Mouse (Mus musculus) MEL-GATA-1-ER (cell line): Measurements from ENCODE around the gene Dhfr.
"Not testable (repeated sequence)": the region's sequence is repeated elsewhere in the genome, so short reads cannot be mapped to it uniquely, and the experiment has no call there.

Experiments
- DNase-seq: peaks from one replicate; pipeline ENCODE4 v3.0.0-alpha.2; 2012; ENCODE audit warnings: low read depth; ENCODE audit errors: extremely low read depth

The Dhfr gene

DNA sequence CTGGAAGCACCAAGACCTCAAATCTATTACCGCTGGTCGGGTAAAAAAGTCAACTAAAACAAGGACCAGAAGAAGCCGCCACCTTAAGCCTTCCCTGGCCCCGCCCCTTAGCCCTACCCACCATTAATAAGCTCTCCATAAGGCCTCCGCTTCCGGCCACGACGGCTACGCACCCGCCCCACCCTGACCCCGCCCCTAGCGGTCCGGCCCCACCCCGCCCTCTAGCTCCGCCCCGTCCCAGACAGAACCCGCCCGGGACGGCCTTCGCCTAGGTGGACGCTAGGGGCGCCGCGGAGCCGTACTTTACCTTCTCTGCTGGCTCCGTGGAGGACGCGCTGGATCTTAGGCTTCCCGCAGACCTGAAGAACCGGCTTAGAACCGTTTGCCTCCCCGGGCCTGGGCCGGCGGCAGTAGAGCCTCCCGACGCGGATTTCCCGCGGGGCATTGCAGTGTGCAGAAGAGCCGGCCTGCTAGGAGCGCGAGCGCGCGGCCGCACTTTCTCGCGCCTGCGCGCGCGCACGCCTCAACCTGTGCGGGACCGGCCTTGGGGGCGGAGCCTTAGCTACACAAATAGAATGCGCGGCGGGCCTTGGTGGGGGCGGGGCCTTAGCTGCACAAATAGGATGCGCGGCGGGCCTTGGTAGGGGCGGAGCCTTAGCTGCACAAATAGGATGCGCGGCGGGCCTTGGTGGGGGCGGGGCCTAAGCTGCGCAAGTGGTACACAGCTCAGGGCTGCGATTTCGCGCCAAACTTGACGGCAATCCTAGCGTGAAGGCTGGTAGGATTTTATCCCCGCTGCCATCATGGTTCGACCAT lies at the start of gene Dhfr, which contains the start of gene Msh3:
Gene Dhfr (plus strand): TSS at position 271 of the 816 bp plus-strand sequence.
Gene Msh3 (minus strand): TSS at position 548 of the 816 bp plus-strand sequence.
- DNase-seq = peak; percentile 84

DNA sequence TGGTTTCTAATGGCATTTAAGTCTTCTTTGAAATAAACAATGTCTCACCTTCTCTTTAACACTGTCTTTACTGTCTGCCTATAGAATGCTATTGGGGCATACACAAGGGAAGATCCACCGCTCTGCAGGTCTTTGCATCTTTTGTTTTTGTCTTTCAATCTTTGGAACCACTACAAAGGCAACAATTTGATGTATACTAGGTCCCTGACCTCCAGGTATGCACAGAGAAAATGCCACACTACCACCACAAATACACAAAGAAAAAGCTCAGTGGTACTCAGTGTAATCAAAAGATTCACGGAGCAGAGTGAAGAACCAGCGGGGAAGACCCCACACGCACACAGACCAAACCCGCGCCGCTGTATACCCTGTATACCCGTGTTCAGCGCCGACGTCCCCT lies 48.8 kb upstream of the Dhfr start, which contains the start of gene Gm20379:
Gene Gm20379 (plus strand): TSS at position 301 of the 400 bp plus-strand sequence.
- no peak for DNase-seq

DNA sequence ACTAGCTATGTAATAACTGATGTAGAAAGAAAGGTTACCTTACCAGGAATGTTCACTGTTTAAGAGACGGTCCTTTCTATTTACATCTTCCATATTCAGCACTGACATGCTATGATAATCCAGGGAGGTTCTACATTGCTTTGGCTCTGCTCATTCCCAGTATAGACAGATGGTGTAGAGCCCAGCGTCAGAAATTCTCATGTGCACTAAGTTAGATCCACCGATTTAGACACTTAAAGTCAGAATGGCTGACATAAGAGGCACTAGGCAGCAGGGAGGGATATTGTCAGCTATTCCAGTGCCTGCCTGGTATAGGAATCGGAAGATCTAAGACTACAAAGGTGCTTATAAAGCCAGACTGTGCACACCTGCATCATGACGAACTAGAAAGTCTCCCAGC lies 39.9 kb upstream of the Dhfr start:
- no peak for DNase-seq

DNA sequence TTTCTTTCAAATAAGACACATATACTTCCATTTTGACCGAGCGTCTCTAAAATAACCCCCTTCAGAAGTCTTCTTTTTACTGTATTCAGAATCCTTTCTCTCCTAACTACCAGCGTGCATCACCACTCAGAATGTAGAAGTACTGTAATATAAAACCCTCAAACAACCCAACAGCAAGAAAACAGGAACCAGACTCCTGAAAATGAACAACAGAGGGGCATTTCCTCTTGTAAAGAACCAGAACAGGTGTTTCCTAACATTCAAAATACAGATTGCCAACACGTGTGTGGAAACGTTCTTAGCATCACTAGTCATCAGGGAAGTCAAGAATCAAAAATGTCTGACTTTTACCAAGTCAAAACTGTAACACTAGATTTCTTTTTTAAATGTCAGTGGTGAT lies 33.8 kb upstream of the Dhfr start:
- no peak for DNase-seq

DNA sequence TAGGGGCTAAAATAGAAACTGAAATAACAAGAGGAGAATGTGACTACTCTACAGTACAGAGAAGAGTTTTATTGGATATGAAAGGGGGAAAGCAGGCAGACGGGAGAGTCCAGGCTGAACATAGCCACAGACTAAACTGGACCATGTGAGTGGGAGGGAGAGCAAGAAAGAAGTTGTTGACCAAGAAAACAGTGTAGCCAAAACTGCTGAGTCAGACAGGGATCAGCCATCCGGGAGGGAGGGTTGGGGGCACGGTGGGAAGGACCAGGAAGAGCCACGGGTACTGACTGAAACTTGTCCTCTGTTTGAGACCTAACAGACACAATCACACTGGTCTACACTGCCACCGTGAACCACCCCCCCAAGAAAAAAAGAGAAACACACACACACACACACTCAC lies 28.5 kb upstream of the Dhfr start:
- no peak for DNase-seq

DNA sequence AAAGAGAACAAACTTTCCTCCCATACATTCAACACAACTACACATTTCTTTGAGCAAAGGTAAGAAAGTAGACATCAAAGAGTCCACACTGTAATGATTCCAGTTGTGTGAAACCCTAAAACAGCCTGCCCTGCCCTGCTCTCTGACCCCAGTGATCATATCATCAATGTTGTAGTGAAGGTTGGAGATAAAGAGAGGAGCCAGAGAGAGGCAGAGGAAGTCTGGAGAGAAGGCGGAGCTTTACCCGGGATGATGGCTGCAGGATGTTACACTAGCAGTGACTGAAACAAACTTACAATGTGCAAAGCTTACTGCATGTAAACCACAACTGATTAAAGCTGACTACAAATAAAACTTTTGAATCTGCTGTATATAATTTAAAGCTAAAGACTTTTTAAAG lies 26.5 kb upstream of the Dhfr start:
- DNase-seq = no peak

DNA sequence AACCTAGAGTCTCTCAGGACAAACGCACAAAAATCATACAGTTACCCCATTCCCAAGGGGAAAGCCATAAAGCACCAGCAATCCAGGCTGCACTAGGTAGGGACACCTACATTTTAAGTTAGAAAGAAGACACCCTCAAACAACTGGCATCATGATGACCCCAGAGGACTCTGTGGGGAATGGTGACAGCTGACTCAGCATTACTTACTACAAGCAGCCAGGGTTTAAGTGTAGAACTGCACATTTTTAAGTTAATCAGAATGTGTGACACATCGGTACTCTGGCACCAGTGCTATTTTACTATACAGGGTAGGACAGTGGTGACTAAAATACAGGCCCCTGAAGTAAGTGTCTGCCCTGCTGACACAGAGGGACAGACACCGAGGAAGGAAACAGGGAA lies 23.9 kb upstream of the Dhfr start:
- no peak for DNase-seq

DNA sequence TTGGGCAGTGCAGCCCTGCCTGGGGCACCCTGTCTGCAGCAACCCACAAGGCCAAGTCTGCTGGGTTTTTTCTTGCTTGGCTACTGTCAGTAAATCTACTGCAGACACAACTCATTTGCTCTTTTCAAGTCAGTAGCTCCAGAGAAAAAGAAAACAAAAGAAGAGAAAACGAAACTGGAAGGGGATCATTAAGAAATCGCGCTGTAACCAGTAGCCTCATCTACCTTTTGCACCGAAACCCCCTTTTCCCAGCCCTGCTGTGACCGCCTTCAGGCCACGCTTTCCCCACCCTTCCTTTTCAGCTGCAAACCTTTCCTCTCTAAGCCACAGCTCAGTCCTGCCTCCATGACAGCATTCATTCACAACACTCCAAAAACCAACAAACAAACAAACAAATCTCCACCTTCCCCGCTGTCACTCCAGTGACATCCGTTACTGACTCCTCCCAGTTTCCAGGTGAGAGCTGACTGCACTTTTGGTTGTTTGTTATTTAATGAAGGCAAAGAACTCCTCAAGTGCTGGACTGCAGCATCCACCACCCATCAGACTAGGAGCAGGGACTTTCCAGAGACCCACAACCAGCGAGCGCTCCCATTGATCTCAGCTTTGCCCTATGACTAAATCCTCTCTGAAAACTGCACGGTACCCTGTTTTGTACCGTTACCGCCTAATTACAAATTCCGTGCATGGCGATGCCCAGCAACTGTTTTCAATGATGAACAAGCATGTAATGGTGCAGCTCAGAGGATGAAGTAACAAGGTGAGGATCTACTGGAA lies 22.2 kb upstream of the Dhfr start:
- no peak for DNase-seq

DNA sequence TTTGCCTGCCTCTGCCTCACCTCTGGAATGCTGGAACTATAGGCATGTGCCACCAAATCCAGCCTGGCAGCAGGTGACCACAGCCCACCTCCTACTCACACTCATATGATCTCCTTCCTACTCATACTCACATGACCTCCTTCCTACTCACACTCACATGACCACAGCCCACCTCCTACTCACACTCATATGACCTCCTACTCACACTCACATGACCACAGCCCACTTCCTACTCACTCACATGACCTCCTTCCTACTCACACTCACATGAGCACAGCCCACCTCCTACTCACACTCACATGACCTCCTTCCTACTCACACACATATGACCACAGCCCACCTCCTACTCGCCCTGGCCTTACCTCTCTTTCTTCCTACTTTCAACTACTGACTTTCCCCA lies 17.7 kb upstream of the Dhfr start:
- DNase-seq = no peak

DNA sequence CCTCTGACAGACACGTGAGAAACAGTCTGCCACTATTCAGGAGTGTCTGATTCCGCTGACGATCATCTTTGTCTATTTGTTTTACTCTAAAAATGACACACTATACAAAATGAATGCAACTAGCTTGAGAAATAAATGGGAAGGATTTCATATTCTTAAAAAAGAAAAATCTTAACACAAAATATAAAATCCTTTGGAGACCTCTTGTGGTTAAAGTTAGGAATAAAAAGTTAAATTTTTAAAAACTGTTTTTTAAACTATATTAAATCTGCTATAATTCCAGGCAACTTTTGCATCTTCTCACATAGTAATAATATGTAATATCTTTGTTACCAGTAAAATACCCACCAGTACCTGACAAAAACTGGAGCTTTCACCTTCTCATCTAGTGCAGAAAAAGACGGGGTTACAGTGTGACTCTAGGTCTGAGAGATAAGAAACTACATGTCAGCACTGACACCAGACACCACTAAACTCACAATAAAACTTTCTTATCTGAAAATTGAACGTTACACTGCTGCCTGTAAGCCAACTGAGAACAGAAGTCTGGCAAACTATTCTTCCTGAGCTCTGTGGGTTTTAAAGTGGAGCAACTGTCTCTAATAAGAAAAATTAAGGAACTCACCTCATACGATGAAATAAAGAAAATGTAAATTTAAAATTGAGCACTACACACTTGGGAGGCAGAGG lies 16.6 kb upstream of the Dhfr start:
- peak; percentile 63 for DNase-seq

DNA sequence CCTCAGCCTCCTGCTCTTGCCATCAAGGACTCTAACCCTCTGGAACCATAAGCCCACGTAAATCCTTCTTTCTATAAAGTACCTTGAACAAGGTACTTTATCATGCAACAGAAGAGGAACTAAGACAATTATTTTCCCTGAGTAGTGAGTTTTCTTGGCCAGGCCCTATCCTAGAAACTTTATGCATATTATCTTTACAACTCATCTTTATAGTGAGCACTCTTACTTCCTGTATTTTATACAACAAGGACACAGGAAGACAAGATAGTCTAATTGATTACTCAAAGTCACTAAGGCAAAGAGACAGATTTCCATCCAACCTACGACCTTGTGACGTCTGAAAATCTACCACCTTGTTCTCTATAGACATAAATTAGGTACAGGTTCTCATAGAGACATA lies 14.7 kb upstream of the Dhfr start:
- no peak for DNase-seq

DNA sequence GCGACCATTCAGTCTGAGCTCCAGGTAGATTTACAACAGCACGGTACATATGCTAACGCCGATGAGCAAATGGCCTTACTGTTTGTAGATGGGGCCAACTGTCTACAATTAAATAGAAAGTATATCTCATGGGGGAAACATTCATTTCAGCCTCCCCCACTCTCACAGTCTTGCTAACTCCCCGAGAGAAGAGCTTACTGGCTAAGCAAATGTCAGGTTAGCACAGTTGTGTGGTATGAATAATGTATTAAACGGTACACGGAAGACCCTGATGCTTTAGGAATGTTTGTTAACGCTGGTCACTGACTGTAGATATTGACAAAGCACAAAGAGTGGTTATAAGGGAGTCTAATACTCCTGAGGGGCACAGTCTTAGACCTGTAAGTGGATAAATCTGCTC lies 10.5 kb upstream of the Dhfr start:
- DNase-seq = no peak

DNA sequence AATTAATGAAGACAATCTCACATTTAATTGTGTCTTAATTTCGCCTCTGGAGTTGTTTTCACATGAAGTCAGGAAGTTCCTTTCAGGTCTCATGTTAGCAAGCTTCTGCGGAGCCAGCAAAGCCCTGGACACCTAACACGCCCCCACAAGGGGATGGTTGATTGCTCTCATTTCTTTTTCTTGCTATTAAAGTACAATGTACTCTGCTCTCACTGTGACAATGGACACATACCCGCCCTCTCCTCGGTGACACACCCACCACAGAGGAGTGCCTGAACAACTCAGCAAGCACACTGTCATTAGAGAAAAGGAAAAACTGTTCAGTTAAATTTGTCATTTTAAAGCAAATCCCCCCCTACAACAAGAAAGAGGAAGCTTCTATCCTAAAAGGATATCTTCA lies 8.2 kb upstream of the Dhfr start:
- no peak for DNase-seq

DNA sequence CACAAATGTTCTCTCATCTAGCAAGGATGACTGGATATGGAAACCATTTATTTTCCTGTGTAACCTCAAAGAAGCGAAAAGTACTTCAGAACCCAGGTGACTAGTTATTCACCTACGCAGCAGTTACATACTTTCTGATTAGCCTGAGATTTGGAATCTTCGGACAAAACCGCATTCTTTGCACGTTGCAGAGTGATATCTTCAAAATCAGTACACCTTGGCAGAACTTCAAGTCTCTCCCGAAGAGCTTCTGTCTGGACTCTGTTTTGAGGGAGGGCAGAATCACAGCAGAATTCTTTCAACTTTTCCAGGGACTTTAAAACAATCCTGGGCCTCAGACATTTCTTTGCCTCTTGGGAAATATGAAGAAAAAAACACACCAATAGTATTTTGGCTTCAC lies 3.4 kb upstream of the Dhfr start:
- no peak for DNase-seq

DNA sequence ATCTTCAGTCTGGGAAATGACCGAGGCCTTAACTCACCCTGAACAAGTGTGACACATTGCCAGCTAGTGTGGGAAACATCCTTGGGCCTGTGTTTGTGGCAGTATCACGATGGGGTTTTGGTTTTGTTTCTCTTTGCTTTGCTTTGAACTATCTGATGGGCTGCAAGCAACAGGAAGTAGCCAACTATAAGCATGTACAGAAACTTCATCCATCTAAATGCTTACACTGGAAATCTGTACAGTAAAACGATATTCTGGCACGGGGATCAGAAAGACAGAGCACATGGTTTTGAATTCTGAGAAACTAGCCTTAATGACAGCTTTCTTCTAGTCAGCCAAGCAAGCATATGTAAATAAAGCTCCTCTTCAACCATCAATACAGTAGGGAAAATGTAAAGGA lies 570 bp upstream of the Dhfr start:
- DNase-seq = no peak

DNA sequence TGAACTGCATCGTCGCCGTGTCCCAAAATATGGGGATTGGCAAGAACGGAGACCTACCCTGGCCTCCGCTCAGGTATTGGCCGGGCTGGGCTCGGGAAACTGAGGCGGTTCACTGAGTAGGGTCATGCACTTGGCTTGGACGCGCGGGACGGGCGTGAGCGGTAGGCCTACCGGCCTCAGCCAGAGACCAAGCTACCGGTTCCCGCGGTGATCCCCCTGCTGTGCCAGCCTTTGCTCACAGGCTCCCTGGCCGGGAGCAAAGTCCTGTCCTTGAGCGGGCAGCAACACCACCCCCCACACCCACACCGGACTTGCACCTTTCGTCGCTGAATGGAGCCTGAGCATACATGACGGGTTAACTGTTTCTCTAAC lies 732 bp downstream of the Dhfr start:
- no peak for DNase-seq

DNA sequence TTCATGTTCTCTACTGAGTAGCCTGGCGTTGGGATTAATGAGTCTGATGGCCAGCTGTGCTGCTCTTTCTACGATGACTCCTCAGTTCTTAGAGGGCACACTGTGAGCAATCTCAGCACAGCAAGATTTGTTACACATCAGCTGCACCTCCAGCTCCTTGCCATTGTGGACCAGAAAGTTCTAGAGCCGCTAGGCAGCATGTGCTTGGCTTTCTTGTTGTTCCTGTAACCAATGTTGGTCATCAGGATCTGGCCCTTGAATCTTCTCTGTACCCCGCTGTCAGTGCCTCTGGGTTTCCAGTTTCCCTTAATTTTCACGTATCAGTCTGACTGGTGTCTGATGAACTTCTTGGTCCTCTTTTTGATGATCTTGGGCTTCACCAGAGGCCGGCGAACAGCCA lies 1.9 kb downstream of the Dhfr start:
- DNase-seq = no peak

DNA sequence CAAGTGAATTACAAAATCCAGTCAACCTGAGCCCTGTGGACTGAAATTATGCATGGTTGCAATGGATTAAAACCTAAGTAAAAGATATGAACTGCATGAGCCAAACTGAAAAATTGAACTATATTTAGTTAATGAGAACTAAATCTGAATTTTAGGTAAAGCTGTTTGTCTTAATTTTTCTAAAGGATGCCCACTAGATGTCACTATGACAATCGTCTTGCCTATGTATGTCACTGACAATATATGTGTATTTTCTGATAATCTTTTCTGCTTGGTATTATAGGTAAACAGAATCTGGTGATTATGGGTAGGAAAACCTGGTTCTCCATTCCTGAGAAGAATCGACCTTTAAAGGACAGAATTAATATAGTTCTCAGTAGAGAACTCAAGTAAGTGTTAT lies 3.1 kb downstream of the Dhfr start:
- DNase-seq = no peak

DNA sequence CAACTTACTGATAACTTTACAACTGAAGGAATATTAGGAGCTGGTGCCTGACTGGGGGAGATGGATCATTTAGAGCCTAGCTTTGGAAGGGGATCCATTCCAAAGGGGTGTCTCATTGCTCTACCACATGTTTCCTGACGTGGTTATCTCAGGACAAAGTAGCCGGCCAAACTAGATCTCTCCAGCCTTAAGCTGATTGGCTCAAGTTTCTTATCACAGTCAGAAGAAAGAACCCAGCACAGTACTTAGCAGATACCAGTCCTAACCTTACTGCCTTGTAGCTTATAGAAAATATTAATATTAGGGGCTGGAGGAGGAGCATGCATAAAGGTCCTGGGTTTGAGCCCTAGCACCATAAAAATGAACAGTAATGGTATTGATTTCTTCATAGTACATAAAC lies 7.1 kb downstream of the Dhfr start:
- no peak for DNase-seq

DNA sequence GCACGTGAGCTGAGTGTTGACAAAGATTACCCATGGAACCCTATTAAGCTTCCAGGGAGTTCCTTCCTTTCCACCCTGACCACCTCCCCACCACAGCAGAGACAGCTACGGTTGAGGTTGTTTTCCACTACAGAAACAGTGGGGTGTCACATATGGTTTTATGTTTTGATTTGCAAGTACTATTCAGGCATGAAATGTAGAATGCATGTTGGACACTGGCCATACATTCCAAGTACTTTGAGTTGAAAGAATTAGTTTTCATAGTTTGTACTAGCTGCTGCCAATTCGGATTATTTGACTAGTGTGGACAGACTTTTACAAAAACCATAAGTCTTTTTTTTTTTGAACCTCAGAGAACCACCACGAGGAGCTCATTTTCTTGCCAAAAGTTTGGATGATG lies 10.8 kb downstream of the Dhfr start:
- no peak for DNase-seq

DNA sequence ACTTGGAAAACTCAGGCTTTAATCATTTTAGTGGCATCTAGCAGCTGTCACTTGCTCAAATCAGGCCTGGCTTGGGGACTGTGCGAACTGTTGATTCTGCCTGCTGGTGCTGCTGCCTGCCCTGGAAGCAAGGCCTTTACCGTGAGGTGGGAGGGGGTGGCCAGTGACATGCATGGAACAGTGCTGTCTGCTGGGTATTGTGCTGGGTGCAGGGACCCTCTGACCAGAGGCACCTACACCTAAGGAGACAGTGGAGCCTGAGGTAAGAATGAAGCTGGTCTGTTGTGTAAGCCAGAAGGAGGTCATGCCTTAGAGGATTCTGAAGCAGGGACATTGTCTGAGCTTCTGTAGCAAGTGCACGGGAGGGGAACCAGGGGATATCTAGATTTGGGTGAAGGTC lies 16.3 kb downstream of the Dhfr start:
- no peak for DNase-seq

DNA sequence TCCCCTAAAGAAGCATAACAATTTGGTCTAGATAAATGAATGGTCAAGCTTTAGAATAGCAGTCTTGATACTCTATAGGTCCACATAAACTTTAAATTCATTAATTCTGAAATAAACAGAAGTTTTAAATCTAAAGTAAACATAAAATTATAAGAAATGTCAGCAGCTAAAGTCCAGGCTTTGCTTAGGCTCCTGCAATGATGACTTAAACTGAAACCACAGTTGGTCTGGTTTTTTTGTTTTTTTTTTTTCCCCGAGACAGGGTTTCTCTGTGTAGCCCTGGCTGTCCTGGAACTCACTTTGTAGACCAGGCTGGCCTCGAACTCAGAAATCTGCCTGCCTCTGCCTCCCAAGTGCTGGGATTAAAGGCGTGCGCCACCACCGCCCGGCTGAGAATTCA lies 16.9 kb downstream of the Dhfr start:
- DNase-seq = not testable (repeated sequence)
